Mouse (Mus musculus) lung, adult 2 months (tissue): Measurements from ENCODE around the gene Nfyc.

Experiments used
- CTCF ChIP-seq: fragments of 200-500 bp; IDR thresholded peaks from 2 replicates; pipeline ENCODE4 v1.5.1; 2011; ENCODE audit warnings: mild to moderate bottlenecking, low read length, control low read depth; ENCODE audit not compliant: insufficient read depth
- POLR2A ChIP-seq: fragments of 200-500 bp; IDR thresholded peaks from 2 replicates; pipeline ENCODE4 v1.6.1; 2011; ENCODE audit warnings: low read depth, mild to moderate bottlenecking, control low read depth, low read length, borderline replicate concordance; ENCODE audit errors: extremely low read depth

DNA sequence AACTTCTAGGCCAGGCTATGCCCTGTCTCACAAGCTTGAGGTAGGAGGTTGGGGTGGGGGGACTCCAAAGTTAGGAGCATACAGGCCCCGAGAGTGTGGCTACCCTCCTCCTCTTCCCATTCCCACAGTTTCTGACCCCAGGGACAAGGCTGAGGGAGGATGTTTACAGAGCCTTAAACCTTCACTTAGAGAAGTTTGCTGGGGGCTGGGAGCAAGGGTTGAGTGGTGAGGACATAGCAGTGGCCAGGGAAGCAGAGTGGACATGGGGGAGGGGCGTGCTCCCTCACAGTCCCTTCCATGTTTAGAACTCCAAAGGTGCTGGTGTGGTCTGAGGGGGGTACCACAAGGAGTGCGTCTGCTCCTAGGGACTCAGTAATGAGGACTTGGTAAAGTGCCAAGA lies 87.7 kb downstream of the Nfyc start:
- TF ChIP-seq CTCF (no peak), POLR2A (no peak)
